In the genomic region with DNA sequence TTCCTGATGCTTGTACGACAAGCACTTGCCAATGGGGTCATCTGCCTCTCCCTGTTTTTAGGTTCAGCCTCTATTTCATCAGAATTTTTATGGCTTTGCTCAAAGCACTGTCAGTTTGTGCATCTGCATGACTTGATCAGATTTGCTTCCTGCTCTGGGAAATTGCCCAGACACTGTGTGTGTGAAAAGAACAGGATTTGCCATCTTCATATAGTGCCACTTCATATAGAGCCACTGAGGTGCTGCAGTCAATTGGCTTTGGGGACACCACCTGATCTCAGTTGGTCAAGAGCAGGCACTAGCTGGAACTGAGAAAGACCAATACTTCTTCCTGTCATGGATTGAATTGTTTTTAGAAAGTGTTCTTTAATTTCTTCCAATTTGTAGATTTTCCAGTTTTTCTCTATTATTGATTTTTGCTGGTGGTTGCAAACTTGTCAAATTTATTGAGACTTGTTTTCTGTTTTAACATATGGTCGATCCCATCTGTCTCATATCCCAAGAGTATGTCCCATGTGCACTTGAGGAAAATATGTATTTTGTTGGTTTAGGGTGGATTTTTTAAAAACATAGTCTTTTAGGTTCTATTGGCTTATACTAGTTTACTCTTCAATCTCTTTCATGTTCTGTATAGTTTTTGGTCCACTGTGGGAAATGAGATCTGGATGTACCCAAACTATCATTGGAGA, we compare ENCODE assay signal across 27 mouse cellular contexts.
DNase-seq lines count a peak whose midpoint lies in the region; ATAC-seq lines count a peak whose summit lies in the region.
"Had no signal": no experiment of that assay in that cellular context is flagged by ENCODE, and none has a peak within 500 bp of the region (broad histone marks: within the 10 kb centered on the region; RNA-seq: fewer than 3 reads in every experiment).

No protein-coding gene starts in this region.

- no peak overlapping the region for H3K27ac ChIP-seq in heart, embryonic 10.5 days
- H3K27ac ChIP-seq in kidney, embryonic 15.5 days = no peak overlapping the region
- H3K27ac ChIP-seq: embryonic facial prominence, embryonic 13.5 days; hindbrain, embryonic 13.5 days; limb, embryonic 13.5 days; lung, embryonic 15.5 days; midbrain, embryonic 10.5 days had no signal

- no peak overlapping the region for H3K4me3 ChIP-seq in heart, embryonic 10.5 days
- H3K4me3 ChIP-seq in kidney, embryonic 15.5 days (replicated peaks) = no peak overlapping the region
- H3K4me3 ChIP-seq: embryonic facial prominence, embryonic 13.5 days; hindbrain, embryonic 13.5 days; limb, embryonic 13.5 days; lung, embryonic 15.5 days; midbrain, embryonic 10.5 days had no signal

- DNase-seq in cerebellum, adult 9-10 months = peak; percentile 43
- DNase-seq in cerebellum, adult 11 months = no peak
- DNase-seq in heart, embryonic 10.5 days (ENCODE audit: low spot score) = peak; percentile 57
- DNase-seq in heart, postnatal 4 days = no peak
- DNase-seq in right cerebral cortex, postnatal 25 days = peak; percentile 9
- DNase-seq in right cerebral cortex, adult 18-20 months = no peak
- DNase-seq: adrenal gland, postnatal 10 days; cerebellum, adult 8-10 months; gastrocnemius, postnatal 25 days; heart, adult 11 months; heart, postnatal 36 days; kidney, adult 9 months; kidney, postnatal 14 days; right cerebral cortex, postnatal 4 days; thymus, adult 2 months; thymus, postnatal 36 days had no signal

- H3K27me3 ChIP-seq in heart, embryonic 10.5 days (ENCODE audit: insufficient read depth, poor library complexity, severe bottlenecking) = no peaks in the 10 kb centered on the region
- no peaks in the 10 kb centered on the region for H3K27me3 ChIP-seq in kidney, embryonic 15.5 days
- H3K27me3 ChIP-seq: embryonic facial prominence, embryonic 13.5 days; hindbrain, embryonic 13.5 days; limb, embryonic 13.5 days; lung, embryonic 15.5 days; Patski had no signal

- H3K4me1 ChIP-seq in heart, embryonic 10.5 days = no peaks in the 10 kb centered on the region
- H3K4me1 ChIP-seq in kidney, embryonic 15.5 days = no peaks in the 10 kb centered on the region
- H3K4me1 ChIP-seq: embryonic facial prominence, embryonic 13.5 days; hindbrain, embryonic 13.5 days; lung, embryonic 15.5 days; midbrain, embryonic 10.5 days had no signal

- H3K9ac ChIP-seq in kidney, embryonic 15.5 days = no peak overlapping the region
- H3K9ac ChIP-seq: embryonic facial prominence, embryonic 13.5 days; hindbrain, embryonic 13.5 days; limb, embryonic 13.5 days; lung, embryonic 15.5 days had no signal

- no peak for ATAC-seq in kidney, embryonic 15.5 days (replicated peaks; ENCODE audit: low FRiP score)
- ATAC-seq: intestine, embryonic 16.5 days; midbrain, embryonic 16.5 days; Patski had no signal

- no peaks in the 10 kb centered on the region for H3K9me3 ChIP-seq in heart, embryonic 10.5 days
- H3K9me3 ChIP-seq in kidney, embryonic 15.5 days (replicated peaks) = no peaks in the 10 kb centered on the region
- H3K9me3 ChIP-seq: hindbrain, embryonic 13.5 days; limb, embryonic 13.5 days; lung, embryonic 15.5 days had no signal

- no peak overlapping the region for H3K4me2 ChIP-seq in kidney, embryonic 15.5 days
- H3K4me2 ChIP-seq: embryonic facial prominence, embryonic 13.5 days; heart, embryonic 11.5 days; hindbrain, embryonic 13.5 days; limb, embryonic 13.5 days; liver, embryonic 11.5 days; lung, embryonic 15.5 days had no signal

- 80% methylated on average over 2 of the region's 2 CpGs for WGBS in heart, embryonic 10.5 days
- WGBS in kidney, embryonic 15.5 days = 83% methylated on average over 2 of the region's 2 CpGs

- no peaks in the 10 kb centered on the region for H3K36me3 ChIP-seq in heart, embryonic 10.5 days
- H3K36me3 ChIP-seq in kidney, embryonic 15.5 days = no peaks in the 10 kb centered on the region
- H3K36me3 ChIP-seq: embryonic facial prominence, embryonic 13.5 days; hindbrain, embryonic 13.5 days; limb, embryonic 13.5 days; lung, embryonic 15.5 days; midbrain, embryonic 10.5 days had no signal

Comparison
In these comparisons a context has a peak if more than half of its experiments do, and no peak if none do; other contexts are left out.
1. DNase-seq: peak in cerebellum, adult 9-10 months (single experiment), heart, embryonic 10.5 days (single experiment) and right cerebral cortex, postnatal 25 days (single experiment); none in cerebellum, adult 11 months (single experiment), heart, postnatal 4 days (single experiment) and right cerebral cortex, adult 18-20 months (single experiment).